Mouse (Mus musculus) kidney, adult 9 months (tissue): ENCODE data around the gene Zfp995.

Experiments used
- DNase-seq: peaks from one replicate; pipeline ENCODE4 v3.0.0; 2022

The Zfp995 gene

DNA sequence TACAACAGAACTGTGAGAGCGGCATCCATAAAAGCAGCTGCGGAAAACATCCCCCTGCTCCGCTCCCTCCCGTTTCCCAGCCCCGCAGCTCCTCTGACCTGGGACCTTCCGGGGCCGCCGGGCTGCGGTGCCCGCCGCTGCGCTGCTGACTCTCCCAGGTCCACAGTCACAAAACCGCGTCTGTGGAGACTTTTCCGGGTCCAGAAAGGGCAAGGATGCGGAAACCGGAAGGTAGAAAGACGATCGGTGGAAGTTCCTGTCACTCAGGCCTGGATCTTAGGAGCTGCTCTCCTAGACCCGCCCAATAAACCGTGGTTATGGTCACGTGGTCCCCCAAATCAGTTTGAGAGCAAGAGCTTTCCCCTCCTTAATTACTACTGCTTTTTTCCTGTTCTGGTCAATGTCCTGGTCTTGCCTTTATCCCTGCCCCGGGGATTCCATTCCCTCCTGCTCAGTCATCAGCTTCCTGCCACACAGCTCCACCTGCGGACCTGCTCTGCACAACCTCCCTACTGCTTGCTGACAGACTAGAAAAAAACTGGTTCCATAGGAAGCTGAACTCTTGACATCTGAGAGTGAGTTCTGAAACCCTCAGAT, at the start of gene Zfp995:
Gene Zfp995 (minus strand): TSS at position 471 of the 597 bp plus-strand sequence.
- DNase-seq: peak; percentile 77

DNA sequence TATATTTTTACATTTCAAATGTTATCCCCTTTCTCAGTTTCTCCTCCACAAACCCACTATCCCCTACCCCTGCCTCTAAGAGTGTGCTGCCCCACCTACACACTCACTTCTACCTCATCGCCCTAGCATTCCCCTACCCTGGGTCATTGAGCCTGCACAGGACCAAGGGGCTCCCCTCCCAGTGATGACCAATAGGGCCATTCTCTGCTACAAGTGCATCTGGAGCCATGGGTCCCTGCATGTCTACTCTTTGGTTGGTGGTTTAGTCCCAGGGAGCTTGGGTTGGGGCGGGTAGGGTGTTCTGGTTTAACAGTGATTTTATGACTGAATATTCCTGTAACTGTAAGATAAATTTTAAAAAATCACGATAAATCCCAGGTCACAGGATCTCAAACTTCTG, 687 bp downstream of the Zfp995 start:
- DNase-seq: no peak

DNA sequence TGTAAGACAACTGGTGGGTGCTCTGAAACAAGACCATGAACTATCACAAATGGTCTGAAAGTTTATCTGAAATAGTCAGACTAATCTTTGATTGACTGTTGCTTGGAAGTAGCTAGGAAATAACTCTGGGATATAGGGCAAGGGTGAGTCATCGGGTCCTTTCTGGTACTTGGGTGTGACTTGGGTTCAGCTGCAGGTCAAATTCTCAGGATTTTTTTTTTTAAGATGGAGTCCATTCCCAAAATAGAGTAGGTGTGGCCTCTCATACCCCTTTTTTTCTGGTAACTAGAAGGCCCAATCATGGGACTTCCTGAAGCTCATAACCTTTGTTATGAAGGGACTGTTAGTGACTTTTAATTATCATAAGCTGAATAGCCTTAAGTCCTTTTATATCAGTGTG, 38.5 kb downstream of the Zfp995 start:
- DNase-seq: no peak

DNA sequence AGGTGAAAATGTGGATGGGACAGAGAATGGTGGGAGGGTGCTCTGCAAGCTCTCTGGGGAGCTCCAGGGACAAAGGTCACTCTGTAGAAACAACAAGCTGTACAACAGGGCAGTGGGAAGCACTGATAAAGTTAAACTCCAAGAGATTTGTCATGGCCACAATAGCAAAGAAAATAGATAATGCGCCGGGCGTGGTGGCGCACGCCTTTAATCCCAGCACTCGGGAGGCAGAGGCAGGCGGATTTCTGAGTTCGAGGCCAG, 63.5 kb downstream of the Zfp995 start:
- peak; percentile 1 for DNase-seq

DNA sequence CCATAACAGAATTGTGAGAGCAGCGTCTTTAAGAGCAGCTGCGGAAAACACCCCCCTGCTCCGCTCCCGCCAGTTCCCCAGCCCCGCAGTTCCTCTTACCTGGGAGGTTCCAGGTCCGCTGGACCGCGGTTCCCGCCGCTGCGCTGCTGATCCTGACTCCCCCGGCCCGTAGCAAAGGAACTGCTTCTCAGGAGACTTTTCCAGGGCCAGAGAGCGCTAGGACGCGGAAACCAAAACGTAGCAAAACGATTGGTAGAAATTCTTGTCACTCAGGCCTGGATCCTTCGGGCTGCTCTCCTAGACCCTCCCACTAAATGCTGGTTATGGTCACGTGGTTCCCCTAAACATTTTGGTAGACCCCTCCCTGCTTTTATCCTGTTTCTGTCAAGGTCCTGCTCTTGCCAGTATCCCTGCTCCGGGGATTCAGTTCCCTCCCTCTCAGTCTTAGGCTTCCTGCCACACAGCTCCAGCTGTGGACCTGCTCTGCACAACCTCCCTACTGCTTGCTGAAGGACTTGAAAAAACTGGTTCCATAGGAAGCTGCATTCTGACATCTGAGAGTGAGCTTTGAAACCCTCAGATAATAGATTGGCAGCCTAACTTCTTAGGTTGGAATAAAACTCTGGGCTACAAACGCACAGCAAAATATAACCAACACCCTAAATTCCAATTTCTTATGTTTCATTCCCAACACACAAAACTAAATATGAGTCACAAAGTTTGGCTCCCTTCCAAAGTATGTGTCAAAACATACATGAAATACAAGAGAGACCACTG, 64.0 kb downstream of the Zfp995 start, which contains the start of gene Zfp820:
Gene Zfp820 (minus strand): TSS at position 228 of the 777 bp plus-strand sequence.
- DNase-seq: peak; percentile 73

DNA sequence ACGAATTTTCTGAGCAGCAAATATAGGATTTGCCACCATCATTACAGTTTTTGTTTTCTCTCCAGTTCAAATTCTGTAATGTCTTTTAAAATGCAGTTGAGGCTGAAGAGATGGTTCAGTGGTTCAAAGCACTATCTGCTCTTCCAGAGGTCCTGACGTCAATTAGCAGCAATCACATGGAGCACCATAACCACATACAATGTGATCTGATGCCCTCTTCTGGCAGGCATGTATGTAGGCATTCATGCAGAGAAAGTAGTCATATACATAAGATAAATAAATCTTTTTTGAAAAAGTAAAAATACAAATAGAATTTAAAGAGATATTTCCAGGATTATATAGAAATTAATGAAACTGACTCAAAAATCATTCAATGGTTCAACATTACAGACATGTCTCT, 71.2 kb downstream of the Zfp995 start:
- DNase-seq: no peak
